Mouse (Mus musculus) lung, postnatal 10 days (tissue): Measurements from ENCODE around the gene Ranbp3l.

Experiments
- DNase-seq: peaks from one replicate; pipeline ENCODE4 v3.0.0; 2021

Ranbp3l gene

GRCm38 (mm10) chr15:9100446-9101077, 132.8 kb downstream of the Ranbp3l start:
- no peak for DNase-seq

- no peak for DNase-seq
These were observed 138.7 kb downstream of the Ranbp3l start for GRCm38 (mm10) chr15:9106303-9107074.

- DNase-seq, result no peak
These were observed 143.0 kb downstream of the Ranbp3l start for GRCm38 (mm10) chr15:9110526-9111347.

- no peak for DNase-seq
These were observed 143.9 kb downstream of the Ranbp3l start for GRCm38 (mm10) chr15:9111648-9112047.

GRCm38 (mm10) chr15:9113556-9113955, 145.8 kb downstream of the Ranbp3l start:
- no peak for DNase-seq

GRCm38 (mm10) chr15:9114131-9114530, 146.4 kb downstream of the Ranbp3l start:
- no peak for DNase-seq

- DNase-seq, result no peak
These were observed 146.8 kb downstream of the Ranbp3l start for GRCm38 (mm10) chr15:9114599-9114998.
